Mouse (Mus musculus): ENCODE results near the gene Calml4.

- TF ChIP-seq CTCF (IDR thresholded peaks at IDR 0.05; ENCODE audit: control insufficient read depth, insufficient read depth, insufficient read length) (no peak), MAX (IDR thresholded peaks at IDR 0.05) (no peak), MYOD1 (IDR thresholded peaks at IDR 0.05; ENCODE audit: control insufficient read depth, insufficient read length, low read depth) (no peak)
Observed at GRCm38 (mm10) chr9:62920877-62921276, 63.0 kb downstream of the Calml4 start.
